Mouse (Mus musculus) MEL (cell line): ENCODE results near the gene Cenpn. TPM values are rescaled to one million over a fixed set of nuclear protein-coding genes. Genes with fewer than 3 reads are reported as not detected.
A peak's percentile ranks its signal among the peaks of the same experiment; 100 is the strongest.

ENCODE experiments used
- DNase-seq: peaks from one replicate; pipeline ENCODE4 v3.0.0; 2011; ENCODE audit warnings: low read depth, low spot score
- H3K27ac ChIP-seq: 2 replicates; pipeline ENCODE4 v1.5.1; 2012; ENCODE audit warnings: low read depth, mild to moderate bottlenecking, control low read depth, low read length, moderate library complexity; ENCODE audit not compliant: control insufficient read depth
- H3K27me3 ChIP-seq, 2 experiments: fragments of 150-350 bp in 1 of 2; sonication (generic) in 1 of 2; 2 replicates each; pipeline ENCODE4 v1.6.1; 2012; ENCODE audit warnings: low read length in 2 of 2, mild to moderate bottlenecking in 2 of 2, improper control_type of control experiment in 1 of 2, moderate library complexity in 1 of 2; ENCODE audit not compliant: insufficient read depth in 2 of 2, control insufficient read depth in 1 of 2
- H3K36me3 ChIP-seq, 2 experiments: 2 replicates each; pipeline ENCODE4 v1.6.1; 2012 to 2014; ENCODE audit warnings: low read length in 2 of 2, improper control_type of control experiment in 1 of 2, inconsistent platforms in 1 of 2, mild to moderate bottlenecking in 1 of 2; ENCODE audit not compliant: insufficient read depth in 2 of 2, control insufficient read depth in 1 of 2
- H3K4me1 ChIP-seq, 2 experiments: fragments of 150-350 bp in 1 of 2; sonication (generic) in 1 of 2; 2 replicates each; pipeline ENCODE4 v1.6.1; 2012; ENCODE audit warnings: low read length in 2 of 2, improper control_type of control experiment in 1 of 2, mild to moderate bottlenecking in 1 of 2; ENCODE audit not compliant: insufficient read depth in 2 of 2, control insufficient read depth in 1 of 2
- H3K4me3 ChIP-seq, 2 experiments: fragments of 150-350 bp in 1 of 2; sonication (generic) in 1 of 2; 2 replicates each; pipeline ENCODE4 v1.5.1; 2012; ENCODE audit warnings: low read depth in 2 of 2, low read length in 2 of 2, mild to moderate bottlenecking in 2 of 2, moderate library complexity in 2 of 2, control low read depth in 1 of 2, improper control_type of control experiment in 1 of 2; ENCODE audit not compliant: control insufficient read depth in 1 of 2, insufficient read depth in 1 of 2
- H3K79me2 ChIP-seq: 2 replicates; pipeline ENCODE4 v1.6.1; 2012; ENCODE audit warnings: mild to moderate bottlenecking, low read length, moderate library complexity; ENCODE audit not compliant: control insufficient read depth, poor library complexity, insufficient read depth
- H3K9ac ChIP-seq: 2 replicates; pipeline ENCODE4 v1.6.1; 2012; ENCODE audit warnings: low read depth, mild to moderate bottlenecking, control low read depth, low read length, moderate library complexity; ENCODE audit not compliant: control insufficient read depth, poor library complexity, severe bottlenecking
- H3K9me3 ChIP-seq: fragments of 150-350 bp; sonication (generic); replicated peaks from 2 replicates; pipeline ENCODE4 v1.6.1; 2012; ENCODE audit warnings: mild to moderate bottlenecking, low read length, improper control_type of control experiment, moderate library complexity; ENCODE audit not compliant: insufficient read depth
- BHLHE40 ChIP-seq: IDR thresholded peaks from 2 replicates; pipeline ENCODE4 v1.6.1; 2012; ENCODE audit warnings: low read depth, mild to moderate bottlenecking, inconsistent platforms, low read length, improper control_type of control experiment, borderline replicate concordance
- CHD2 ChIP-seq: IDR thresholded peaks from 2 replicates; pipeline ENCODE4 v1.6.1; 2011; ENCODE audit warnings: low read length, improper control_type of control experiment
- CTCF ChIP-seq, 3 experiments: IDR thresholded peaks in 2 of 3; conservative IDR thresholded peaks in 1 of 3; 2 replicates each; pipeline ENCODE4 v1.5.1; 2011 to 2012; ENCODE audit warnings: low read length in 3 of 3, low read depth in 2 of 3, mild to moderate bottlenecking in 2 of 3, improper control_type of control experiment in 1 of 3, inconsistent platforms in 1 of 3, mixed read lengths in 1 of 3, moderate library complexity in 1 of 3; ENCODE audit not compliant: control insufficient read depth in 1 of 3, insufficient read depth in 1 of 3, poor library complexity in 1 of 3, severe bottlenecking in 1 of 3
- E2F4 ChIP-seq: IDR thresholded peaks from 2 replicates; pipeline ENCODE4 v1.6.1; 2011; ENCODE audit warnings: low read depth, low read length, improper control_type of control experiment, borderline replicate concordance
- ELF1 ChIP-seq: IDR thresholded peaks from 2 replicates; pipeline ENCODE4 v1.6.1; 2014; ENCODE audit warnings: low read depth, mild to moderate bottlenecking, inconsistent platforms, low read length, improper control_type of control experiment, moderate library complexity
- EP300 ChIP-seq, 2 experiments: IDR thresholded peaks; 2 replicates each; pipeline ENCODE4 v1.6.1; 2011; ENCODE audit warnings: improper control_type of control experiment in 2 of 2, low read length in 2 of 2, low read depth in 1 of 2, mild to moderate bottlenecking in 1 of 2
- JUND ChIP-seq: IDR thresholded peaks from 2 replicates; pipeline ENCODE4 v1.6.1; 2011; ENCODE audit warnings: low read depth, mild to moderate bottlenecking, improper control_type of control experiment, low read length
- MAX ChIP-seq: IDR thresholded peaks from 2 replicates; pipeline ENCODE4 v1.6.1; 2011; ENCODE audit warnings: low read length, improper control_type of control experiment
- MAZ ChIP-seq: IDR thresholded peaks from 2 replicates; pipeline ENCODE4 v1.6.1; 2012; ENCODE audit warnings: low read depth, mild to moderate bottlenecking, inconsistent platforms, low read length, improper control_type of control experiment
- MYB ChIP-seq: IDR thresholded peaks from 2 replicates; pipeline ENCODE4 v1.6.1; 2011; ENCODE audit warnings: mild to moderate bottlenecking, low read depth, low read length, improper control_type of control experiment
- MYC ChIP-seq: IDR thresholded peaks from 2 replicates; pipeline ENCODE4 v1.6.1; 2011; ENCODE audit warnings: low read depth, mild to moderate bottlenecking, low read length, improper control_type of control experiment, moderate library complexity
- POLR2A ChIP-seq, 2 experiments: IDR thresholded peaks; 2 replicates each; pipeline ENCODE4 v1.6.1; 2011 to 2012; ENCODE audit warnings: low read length in 2 of 2, mild to moderate bottlenecking in 2 of 2, control low read depth in 1 of 2, improper control_type of control experiment in 1 of 2, low read depth in 1 of 2, moderate library complexity in 1 of 2; ENCODE audit not compliant: control insufficient read depth in 1 of 2, insufficient read depth in 1 of 2, poor library complexity in 1 of 2
- RAD21 ChIP-seq: IDR thresholded peaks from 2 replicates; pipeline ENCODE4 v1.6.1; 2011; ENCODE audit warnings: mild to moderate bottlenecking, low read depth, low read length, improper control_type of control experiment
- TAL1 ChIP-seq: IDR thresholded peaks from 2 replicates; pipeline ENCODE4 v1.6.1; 2012; ENCODE audit warnings: mild to moderate bottlenecking, inconsistent platforms, low read length, moderate library complexity, mixed read lengths
- UBTF ChIP-seq: IDR thresholded peaks from 2 replicates; pipeline ENCODE4 v1.6.1; 2012; ENCODE audit warnings: low read depth, mild to moderate bottlenecking, inconsistent platforms, low read length, improper control_type of control experiment, moderate library complexity, borderline replicate concordance; ENCODE audit not compliant: insufficient read depth
- USF1 ChIP-seq: IDR thresholded peaks from 2 replicates; pipeline ENCODE4 v1.6.1; 2014; ENCODE audit warnings: low read depth, mild to moderate bottlenecking, inconsistent platforms, low read length, improper control_type of control experiment, moderate library complexity
- USF2 ChIP-seq, 2 experiments: IDR thresholded peaks; 2 replicates each; pipeline ENCODE4 v1.6.1; 2011 to 2012; ENCODE audit warnings: improper control_type of control experiment in 2 of 2, low read length in 2 of 2, borderline replicate concordance in 1 of 2, inconsistent platforms in 1 of 2, low read depth in 1 of 2, mild to moderate bottlenecking in 1 of 2; ENCODE audit not compliant: insufficient read depth in 1 of 2
- ZKSCAN1 ChIP-seq: IDR thresholded peaks from 2 replicates; pipeline ENCODE4 v1.6.1; 2012; ENCODE audit warnings: low read depth, mild to moderate bottlenecking, inconsistent platforms, low read length, improper control_type of control experiment, moderate library complexity
- ZMIZ1 ChIP-seq: IDR thresholded peaks from 2 replicates; pipeline ENCODE4 v1.6.1; 2012; ENCODE audit warnings: low read depth, mild to moderate bottlenecking, inconsistent platforms, low read length, improper control_type of control experiment, moderate library complexity
- polyA plus RNA-seq, 2 experiments: library from polyadenylated mRNA; stranded (reverse) in 1 of 2; unstranded in 1 of 2; fragments of >175 nt in 1 of 2; fragments of >200 nt in 1 of 2; gene quantifications; 2 replicates each; pipeline versions ENCODE4 v1.2.1 to v1.2.4; 2012; ENCODE audit warnings: low replicate concordance in 2 of 2, low read depth in 1 of 2; ENCODE audit not compliant: insufficient read length in 2 of 2, insufficient read depth in 1 of 2, missing spikeins in 1 of 2
- total RNA-seq: library from RNA; depleted of rRNA; stranded (reverse); fragments of 300-350 nt; gene quantifications from 2 replicates; pipeline ENCODE4 v1.2.3, GENCODE M21; 2012

Gene Cenpn
- total and polyA plus RNA-seq, 3 experiments: 41.8 to 59.5 TPM; not detected in 1

GRCm38 (mm10) chr8:116872761-116873342 lies 48.7 kb upstream of the Cenpn start:
- H3K27ac ChIP-seq: no peak overlapping the region
- TF ChIP-seq BHLHE40 (no peak), ELF1 (no peak), MAZ (no peak), CTCF (IDR thresholded peaks at IDR 0.05 in 2 of 3, conservative IDR thresholded peaks at IDR 0.05 in 1 of 3; ENCODE audit: control insufficient read depth in 1 of 3, insufficient read depth in 1 of 3, low read depth in 2 of 3, low read length in 3 of 3, poor library complexity in 1 of 3, severe bottlenecking in 1 of 3) (peak; percentile 25 to 46 (median 43); a peak in 5 of 6 replicates), MYC (0 out of 2 replicates have a peak, but pooled peaks have one; percentile 30), USF2 (IDR thresholded peaks at IDR 0.05; ENCODE audit: borderline replicate concordance in 1 of 2, insufficient read depth in 1 of 2, low read depth in 1 of 2, low read length in 2 of 2) (no peak), USF1 (no peak), E2F4 (no peak), RAD21 (peak; percentile 23), ZMIZ1 (no peak), CHD2 (no peak), MYB (no peak), JUND (no peak), EP300 (IDR thresholded peaks at IDR 0.05; ENCODE audit: low read depth in 1 of 2, low read length in 2 of 2) (no peak), UBTF (no peak), MAX (no peak)
- peak; percentile 62 for DNase-seq

GRCm38 (mm10) chr8:116873586-116873985 lies 47.9 kb upstream of the Cenpn start:
- no peak for TF ChIP-seq TAL1
- TF ChIP-seq ZKSCAN1: no peak
- no peak for TF ChIP-seq POLR2A (IDR thresholded peaks at IDR 0.05; ENCODE audit: control insufficient read depth in 1 of 2, insufficient read depth in 1 of 2, low read depth in 1 of 2, low read length in 2 of 2, poor library complexity in 1 of 2)
- no peak overlapping the region for H3K4me3 ChIP-seq
- no peaks in the 10 kb centered on the region for H3K36me3 ChIP-seq
- no peak overlapping the region for H3K9ac ChIP-seq
- H3K4me1 ChIP-seq: no peaks in the 10 kb centered on the region
- no peaks in the 10 kb centered on the region for H3K79me2 ChIP-seq
- H3K27me3 ChIP-seq: no peaks in the 10 kb centered on the region; a peak in 1 of 4 replicates
- no peak overlapping the region for H3K27ac ChIP-seq
- DNase-seq: no peak
- H3K9me3 ChIP-seq: no peaks in the 10 kb centered on the region

More at GRCm38 (mm10) chr8:116872761-116873342, 48.7 kb upstream of the Cenpn start:
- Histone ChIP-seq H3K9me3 (no peaks in the 10 kb centered on the region), H3K79me2 (no peaks in the 10 kb centered on the region), H3K4me3 (no peak overlapping the region), H3K36me3 (no peaks in the 10 kb centered on the region), H3K27me3 (no peaks in the 10 kb centered on the region; a peak in 1 of 4 replicates), H3K4me1 (no peaks in the 10 kb centered on the region), H3K9ac (no peak overlapping the region)
